Mouse (Mus musculus): ENCODE data around the gene Cox15.

DNA sequence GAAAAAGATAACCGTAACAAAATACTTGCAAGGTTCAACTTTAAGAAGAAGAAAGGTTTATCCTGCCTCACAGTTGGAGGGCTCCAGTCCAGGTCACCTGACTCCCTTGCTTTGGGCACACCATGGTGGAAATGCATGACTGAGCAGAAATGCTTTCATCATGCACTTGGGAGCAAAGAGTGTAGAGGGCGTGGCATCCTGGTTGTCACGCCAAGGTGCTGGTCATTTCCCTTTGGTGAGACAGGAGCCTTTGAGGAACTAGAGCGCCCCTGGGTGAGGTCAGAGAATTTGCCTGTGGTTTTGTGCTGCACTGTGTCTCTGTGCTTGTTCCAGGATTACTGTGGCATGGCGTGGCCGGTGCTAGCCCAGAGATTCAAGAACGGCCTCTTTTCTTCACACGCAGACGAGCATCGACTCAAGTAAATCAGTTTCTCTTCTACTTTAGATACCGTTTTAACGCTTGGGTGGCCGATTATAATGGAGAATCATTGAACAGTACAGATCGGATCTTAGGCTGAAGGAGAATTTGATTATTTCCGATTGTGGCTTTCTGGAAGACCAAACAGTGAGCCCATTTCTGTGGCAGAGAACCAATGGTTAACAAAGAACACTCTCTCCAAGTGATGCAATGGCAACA lies 26.2 kb downstream of the Cox15 start:
- TF ChIP-seq POLR2A (IDR thresholded peaks at IDR 0.05; ENCODE audit: insufficient read depth, low read depth, low read length) (no peak), CTCF (IDR thresholded peaks at IDR 0.05) (no peak), EP300 (IDR thresholded peaks at IDR 0.05; ENCODE audit: insufficient read depth, low read depth, low read length) (no peak)
